Mouse (Mus musculus): ENCODE measurements around the gene Slco4a1.

- TF ChIP-seq CTCF (IDR thresholded peaks at IDR 0.05; ENCODE audit: low read depth) (no peak), EP300 (optimal IDR thresholded peaks at IDR 0.05) (no peak)
Measured at GRCm38 (mm10) chr2:180499741-180500140, 43.7 kb downstream of the Slco4a1 start, which contains the start of gene Ntsr1.
